Mouse (Mus musculus): ENCODE data around the gene Usp9x. TPM values are rescaled to one million over a fixed set of nuclear protein-coding genes. Genes with fewer than 3 reads are reported as not detected.

Gene Usp9x
- total and polyA plus RNA-seq, 3 experiments: 89.3 to 328 (median 118) TPM

GRCm38 (mm10) chrX:13070206-13070572 lies 1.1 kb upstream of the Usp9x start:
- DNase-seq (ENCODE audit: low read depth, low spot score): no peak

GRCm38 (mm10) chrX:13070573-13071240 lies 591 bp upstream of the Usp9x start:
- H3K27ac ChIP-seq (ENCODE audit: control insufficient read depth, low read depth, low read length): peak overlapping the region; percentile 92
- peaks cover 27% of the 10 kb centered on the region for H3K79me2 ChIP-seq (ENCODE audit: control insufficient read depth, insufficient read depth, low read length, poor library complexity)
- peak; percentile 94 for DNase-seq (ENCODE audit: low read depth, low spot score)
- H3K36me3 ChIP-seq (ENCODE audit: control insufficient read depth in 1 of 2, insufficient read depth in 2 of 2, low read length in 2 of 2): peaks cover 10 to 13% of the 10 kb centered on the region in 2 experiments
- H3K27me3 ChIP-seq (ENCODE audit: control insufficient read depth in 1 of 2, insufficient read depth in 2 of 2, low read length in 2 of 2): no peaks in the 10 kb centered on the region
- peak overlapping the region; percentile 74 to 96 for H3K4me3 ChIP-seq (ENCODE audit: control insufficient read depth in 1 of 2, insufficient read depth in 1 of 2, low read depth in 2 of 2, low read length in 2 of 2)
- H3K9ac ChIP-seq (ENCODE audit: control insufficient read depth, low read depth, low read length, poor library complexity, severe bottlenecking): peak overlapping the region; percentile 96
- no peaks in the 10 kb centered on the region for H3K9me3 ChIP-seq (replicated peaks; ENCODE audit: insufficient read depth, low read length)
- TF ChIP-seq ZNF384 (IDR thresholded peaks at IDR 0.05; ENCODE audit: low read depth, low read length): no peak
- TF ChIP-seq EP300 (IDR thresholded peaks at IDR 0.05; ENCODE audit: low read depth in 1 of 2, low read length in 2 of 2): peak in 1 of 2 experiments; percentile 72; a peak in 2 of 4 replicates
- peak; percentile 9; the same call in 1 of the 2 replicates for TF ChIP-seq MYC (IDR thresholded peaks at IDR 0.05; ENCODE audit: low read depth, low read length)
- peak; percentile 68 for TF ChIP-seq HCFC1 (IDR thresholded peaks at IDR 0.05; ENCODE audit: low read depth, low read length)
- TF ChIP-seq SIN3A (IDR thresholded peaks at IDR 0.05; ENCODE audit: low read length): peak; percentile 63; the same call in 1 of the 2 replicates
- no peak for TF ChIP-seq GABPA (IDR thresholded peaks at IDR 0.05; ENCODE audit: low read depth, low read length)
- no peak for TF ChIP-seq MEF2A (IDR thresholded peaks at IDR 0.05; ENCODE audit: extremely low read depth, insufficient replicate concordance, low read depth, low read length, poor library complexity, severe bottlenecking)
- TF ChIP-seq MXI1 (IDR thresholded peaks at IDR 0.05; ENCODE audit: low read depth, low read length): no peak
- no peak for TF ChIP-seq ZC3H11A (IDR thresholded peaks at IDR 0.05; ENCODE audit: low read depth, low read length)
- peak in 1 of 2 experiments; percentile 51; a peak in 2 of 4 replicates for TF ChIP-seq POLR2A (IDR thresholded peaks at IDR 0.05; ENCODE audit: control insufficient read depth in 1 of 2, insufficient read depth in 1 of 2, low read depth in 1 of 2, low read length in 2 of 2, poor library complexity in 1 of 2)
- peak in 1 of 2 experiments; percentile 71; a peak in 1 of 4 replicates for TF ChIP-seq USF2 (IDR thresholded peaks at IDR 0.05; ENCODE audit: borderline replicate concordance in 1 of 2, insufficient read depth in 1 of 2, low read depth in 1 of 2, low read length in 2 of 2)
- no peak for TF ChIP-seq RCOR1 (IDR thresholded peaks at IDR 0.05; ENCODE audit: low read depth, low read length)
- no peak for TF ChIP-seq ZMIZ1 (IDR thresholded peaks at IDR 0.05; ENCODE audit: low read depth, low read length)
- peak; percentile 78 for TF ChIP-seq TCF12 (IDR thresholded peaks at IDR 0.05; ENCODE audit: low read depth, low read length)
- TF ChIP-seq MAZ (IDR thresholded peaks at IDR 0.05; ENCODE audit: low read depth, low read length): peak; percentile 84; the same call in 1 of the 2 replicates
- TF ChIP-seq JUND (IDR thresholded peaks at IDR 0.05; ENCODE audit: low read depth, low read length): no peak
- no peak for TF ChIP-seq CHD2 (IDR thresholded peaks at IDR 0.05; ENCODE audit: low read length)
- peak; percentile 56 for TF ChIP-seq ELF1 (IDR thresholded peaks at IDR 0.05; ENCODE audit: low read depth, low read length)
- TF ChIP-seq ZKSCAN1 (IDR thresholded peaks at IDR 0.05; ENCODE audit: low read depth, low read length): no peak
- TF ChIP-seq NRF1 (IDR thresholded peaks at IDR 0.05; ENCODE audit: insufficient read depth, low read depth, low read length, poor library complexity, severe bottlenecking): no peak
- TF ChIP-seq BHLHE40 (IDR thresholded peaks at IDR 0.05; ENCODE audit: borderline replicate concordance, low read depth, low read length): peak; percentile 89
- peak; percentile 93 for TF ChIP-seq USF1 (IDR thresholded peaks at IDR 0.05; ENCODE audit: low read depth, low read length)
- TF ChIP-seq ETS1 (IDR thresholded peaks at IDR 0.05; ENCODE audit: low read depth, low read length): peak; percentile 76; the same call in 1 of the 2 replicates
- TF ChIP-seq MAX (IDR thresholded peaks at IDR 0.05; ENCODE audit: low read length): peak; percentile 44; the same call in 1 of the 2 replicates
- no peak for TF ChIP-seq GATA1 (IDR thresholded peaks at IDR 0.05; ENCODE audit: low read depth, low read length)
- no peak for TF ChIP-seq POLR2AphosphoS5 (IDR thresholded peaks at IDR 0.05; ENCODE audit: borderline replicate concordance, low read depth, low read length)
- peak; percentile 82 for TF ChIP-seq TAL1 (IDR thresholded peaks at IDR 0.05; ENCODE audit: low read length)
- TF ChIP-seq POLR2AphosphoS2 (IDR thresholded peaks at IDR 0.05; ENCODE audit: low read length): no peak
- H3K4me1 ChIP-seq (ENCODE audit: control insufficient read depth in 1 of 2, insufficient read depth in 2 of 2, low read length in 2 of 2): peaks cover 6 to 19% of the 10 kb centered on the region in 2 experiments

More at GRCm38 (mm10) chrX:13070206-13070572, 1.1 kb upstream of the Usp9x start:
- Histone ChIP-seq H3K27ac (ENCODE audit: control insufficient read depth, low read depth, low read length) (peak overlapping the region; percentile 92), H3K79me2 (ENCODE audit: control insufficient read depth, insufficient read depth, low read length, poor library complexity) (peaks cover 27% of the 10 kb centered on the region), H3K9ac (ENCODE audit: control insufficient read depth, low read depth, low read length, poor library complexity, severe bottlenecking) (peak overlapping the region; percentile 96), H3K27me3 (ENCODE audit: control insufficient read depth in 1 of 2, insufficient read depth in 2 of 2, low read length in 2 of 2) (no peaks in the 10 kb centered on the region), H3K4me3 (ENCODE audit: control insufficient read depth in 1 of 2, insufficient read depth in 1 of 2, low read depth in 2 of 2, low read length in 2 of 2) (peak overlapping the region; percentile 74 to 96), H3K9me3 (replicated peaks; ENCODE audit: insufficient read depth, low read length) (no peaks in the 10 kb centered on the region), H3K4me1 (ENCODE audit: control insufficient read depth in 1 of 2, insufficient read depth in 2 of 2, low read length in 2 of 2) (peaks cover 6 to 16% of the 10 kb centered on the region in 2 experiments), H3K36me3 (ENCODE audit: control insufficient read depth in 1 of 2, insufficient read depth in 2 of 2, low read length in 2 of 2) (peaks cover 6 to 14% of the 10 kb centered on the region in 2 experiments)
- TF ChIP-seq SIN3A (IDR thresholded peaks at IDR 0.05; ENCODE audit: low read length) (no peak), KAT2A (conservative IDR thresholded peaks at IDR 0.05; ENCODE audit: low read depth, low read length) (peak; percentile 50; the same call in 1 of the 2 replicates), SMC3 (IDR thresholded peaks at IDR 0.05; ENCODE audit: low read depth, low read length) (no peak), RAD21 (IDR thresholded peaks at IDR 0.05; ENCODE audit: low read depth, low read length) (no peak), MAFK (IDR thresholded peaks at IDR 0.05; ENCODE audit: borderline replicate concordance, low read depth, low read length) (no peak)
